Mouse (Mus musculus) bone marrow macrophage, adult 2 months (primary cell): ENCODE measurements around the gene Fam186b.

ENCODE experiments used
- CTCF ChIP-seq: IDR thresholded peaks from 2 replicates; pipeline ENCODE4 v1.5.1; 2012; ENCODE audit warnings: low read depth, mild to moderate bottlenecking, low read length, moderate library complexity
- POLR2A ChIP-seq: IDR thresholded peaks from 2 replicates; pipeline ENCODE4 v1.6.1; 2012; ENCODE audit warnings: mild to moderate bottlenecking, low read depth, low read length, borderline replicate concordance

DNA sequence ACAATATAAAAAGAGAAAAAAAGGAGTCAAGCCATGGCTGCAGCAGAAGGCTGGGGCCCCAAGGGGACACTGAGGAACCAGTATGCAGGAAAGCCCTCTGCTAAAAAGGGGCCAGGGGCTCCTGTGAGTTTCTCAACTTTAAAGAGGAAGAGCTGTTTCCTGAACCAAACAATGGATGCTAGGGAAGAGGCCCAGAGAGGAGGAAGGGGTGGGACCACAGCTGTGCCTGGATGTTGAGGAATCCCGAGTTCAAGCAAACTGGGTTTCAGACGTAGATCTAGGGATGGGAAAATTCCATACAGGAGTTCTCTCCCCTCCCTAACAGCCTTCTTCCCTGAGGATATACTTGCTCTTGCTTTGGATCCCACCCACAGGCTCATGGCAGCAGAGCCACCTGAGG lies 30.7 kb upstream of the Fam186b start:
- no peak for TF ChIP-seq CTCF
- no peak for TF ChIP-seq POLR2A
